19 mouse cellular contexts compared by ENCODE assay signal in the genomic region with DNA sequence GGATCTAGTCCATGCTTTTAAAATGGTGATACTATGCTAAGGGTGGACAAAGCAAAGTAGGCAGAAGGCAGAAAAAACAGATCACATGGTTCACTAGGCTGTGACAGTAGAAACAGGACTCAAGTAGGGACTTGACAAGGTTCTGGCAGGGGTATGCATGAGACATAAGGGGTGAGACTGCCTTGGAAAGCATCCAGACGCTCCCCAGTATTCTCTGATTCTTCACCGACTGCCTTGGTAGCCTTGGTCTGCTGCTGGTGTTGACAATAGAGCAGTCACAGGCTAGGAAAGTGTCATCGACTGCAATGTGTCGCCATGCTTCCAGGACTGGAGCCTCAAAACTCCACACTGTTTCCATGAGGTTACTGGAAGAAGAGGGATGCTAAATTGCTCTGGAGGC.
A peak's percentile ranks its signal among the peaks of the same experiment; 100 is the strongest.
DNase-seq lines count a peak whose midpoint lies in the region; ATAC-seq lines count a peak whose summit lies in the region.
"Had no signal": no experiment of that assay in that cellular context is flagged by ENCODE, and none has a peak within 500 bp of the region (broad histone marks: within the 10 kb centered on the region; RNA-seq: fewer than 3 reads in every experiment).

No protein-coding gene starts in this region.

- H3K36me3 ChIP-seq in hindbrain, embryonic 14.5 days (replicated peaks; ENCODE audit: control insufficient read depth, insufficient read depth), result no peaks in the 10 kb centered on the region
- no peaks in the 10 kb centered on the region for H3K36me3 ChIP-seq in hindbrain, embryonic 10.5 days
- no peaks in the 10 kb centered on the region for H3K36me3 ChIP-seq in forebrain, embryonic 16.5 days (ENCODE audit: control insufficient read depth, insufficient read depth)
- H3K36me3 ChIP-seq: embryonic facial prominence, embryonic 13.5 days; heart, embryonic 15.5 days had no signal

- peak; percentile 27; the same call in 1 of the 2 replicates for ATAC-seq in hindbrain, embryonic 14.5 days (ENCODE audit: low FRiP score)
- ATAC-seq in forebrain, embryonic 16.5 days, result peak; percentile 71

- H3K4me2 ChIP-seq in hindbrain, embryonic 14.5 days (replicated peaks), result no peak overlapping the region
- H3K4me2 ChIP-seq in forebrain, embryonic 16.5 days (ENCODE audit: low read length), result no peak overlapping the region
- H3K4me2 ChIP-seq: embryonic facial prominence, embryonic 13.5 days; heart, embryonic 11.5 days; heart, embryonic 15.5 days had no signal

- H3K9ac ChIP-seq in hindbrain, embryonic 14.5 days, result no peak overlapping the region
- no peak overlapping the region for H3K9ac ChIP-seq in forebrain, embryonic 16.5 days (replicated peaks; ENCODE audit: low read depth, low read length)
- H3K9ac ChIP-seq: embryonic facial prominence, embryonic 13.5 days; heart, embryonic 15.5 days had no signal

- no peaks in the 10 kb centered on the region for H3K4me1 ChIP-seq in hindbrain, embryonic 14.5 days (replicated peaks; ENCODE audit: control insufficient read depth, insufficient read depth, low read length)
- H3K4me1 ChIP-seq in hindbrain, embryonic 10.5 days (replicated peaks), result no peaks in the 10 kb centered on the region
- H3K4me1 ChIP-seq in forebrain, embryonic 16.5 days (replicated peaks; ENCODE audit: control insufficient read depth, insufficient read depth, low read length), result no peaks in the 10 kb centered on the region
- H3K4me1 ChIP-seq: embryonic facial prominence, embryonic 13.5 days; heart, embryonic 15.5 days had no signal

- H3K27me3 ChIP-seq in hindbrain, embryonic 14.5 days (ENCODE audit: control insufficient read depth, insufficient read depth, low read length), result no peaks in the 10 kb centered on the region
- H3K27me3 ChIP-seq in hindbrain, embryonic 10.5 days (ENCODE audit: insufficient read depth, poor library complexity, severe bottlenecking), result no peaks in the 10 kb centered on the region
- H3K27me3 ChIP-seq in forebrain, embryonic 16.5 days (replicated peaks; ENCODE audit: control insufficient read depth, insufficient read depth, low read length), result no peaks in the 10 kb centered on the region
- H3K27me3 ChIP-seq: embryonic facial prominence, embryonic 13.5 days; heart, embryonic 15.5 days had no signal

- intact Hi-C loops in left cerebral cortex, postnatal 4 days (cut with DNase I), result no loop called here

- H3K4me3 ChIP-seq in hindbrain, embryonic 14.5 days (replicated peaks; ENCODE audit: low read length), result no peak overlapping the region
- H3K4me3 ChIP-seq in hindbrain, embryonic 10.5 days, result no peak overlapping the region
- H3K4me3 ChIP-seq in forebrain, embryonic 16.5 days (replicated peaks; ENCODE audit: low read length), result no peak overlapping the region
- H3K4me3 ChIP-seq: embryonic facial prominence, embryonic 13.5 days; heart, adult 2 months; heart, embryonic 15.5 days had no signal

- no peaks in the 10 kb centered on the region for H3K9me3 ChIP-seq in hindbrain, embryonic 14.5 days (ENCODE audit: control insufficient read depth, low read length)
- 0 out of 2 replicates have a peak, but pooled peaks cover 3% of the 10 kb centered on the region for H3K9me3 ChIP-seq in hindbrain, embryonic 10.5 days
- no peaks in the 10 kb centered on the region for H3K9me3 ChIP-seq in forebrain, embryonic 16.5 days (ENCODE audit: control insufficient read depth, low read length)
- H3K9me3 ChIP-seq: embryonic facial prominence, embryonic 13.5 days; heart, embryonic 15.5 days had no signal

- WGBS in hindbrain, embryonic 14.5 days, result 82% methylated on average over 4 of the region's 4 CpGs
- 88% methylated on average over 4 of the region's 4 CpGs for WGBS in hindbrain, embryonic 10.5 days
- WGBS in forebrain, embryonic 16.5 days, result 73% methylated on average over 4 of the region's 4 CpGs

- DNase-seq in cerebellum, postnatal 14 days, result peak; percentile 31 to 37
- no peak for DNase-seq in cerebellum, adult 18-20 months
- DNase-seq in hindbrain, embryonic 14.5 days (ENCODE audit: low spot score), result no peak
- no peak for DNase-seq in hindbrain, embryonic 10.5 days (ENCODE audit: low spot score)
- DNase-seq in left cerebral cortex, postnatal 4 days, result peak; percentile 32
- DNase-seq in left cerebral cortex, adult 11 months (ENCODE audit: low spot score), result no peak
- no peak for DNase-seq in gastrocnemius, postnatal 25 days
- DNase-seq: adrenal gland, postnatal 14 days; cerebellum, adult 8-10 months; cerebellum, postnatal 36 days; gastrocnemius, postnatal 10 days; heart, adult 2 months; heart, postnatal 14 days; kidney, adult 11 months; kidney, adult 9 months had no signal

- no peak overlapping the region for H3K27ac ChIP-seq in hindbrain, embryonic 14.5 days
- H3K27ac ChIP-seq in hindbrain, embryonic 10.5 days, result no peak overlapping the region
- no peak overlapping the region for H3K27ac ChIP-seq in forebrain, embryonic 16.5 days (ENCODE audit: low read length)
- H3K27ac ChIP-seq: embryonic facial prominence, embryonic 13.5 days; heart, adult 2 months; heart, embryonic 15.5 days had no signal

Comparison
In these comparisons a context has a peak if more than half of its experiments do, and no peak if none do; other contexts are left out.
1. DNase-seq: peak in cerebellum, postnatal 14 days (2 of 2) and left cerebral cortex, postnatal 4 days (single experiment); none in cerebellum, adult 18-20 months (0 of 2), hindbrain, embryonic 14.5 days (single experiment), hindbrain, embryonic 10.5 days (single experiment), left cerebral cortex, adult 11 months (single experiment) and gastrocnemius, postnatal 25 days (single experiment).